Mouse (Mus musculus) MEL (cell line): Measurements from ENCODE around the gene Pik3r1. TPM values are rescaled to one million over a fixed set of nuclear protein-coding genes. Genes with fewer than 3 reads are reported as not detected.

Experiments used
- DNase-seq: peaks from one replicate; pipeline ENCODE4 v3.0.0; 2011; ENCODE audit warnings: low read depth, low spot score
- H3K27ac ChIP-seq: 2 replicates; pipeline ENCODE4 v1.5.1; 2012; ENCODE audit warnings: low read depth, mild to moderate bottlenecking, control low read depth, low read length, moderate library complexity; ENCODE audit not compliant: control insufficient read depth
- H3K27me3 ChIP-seq, 2 experiments: fragments of 150-350 bp in 1 of 2; sonication (generic) in 1 of 2; 2 replicates each; pipeline ENCODE4 v1.6.1; 2012; ENCODE audit warnings: low read length in 2 of 2, mild to moderate bottlenecking in 2 of 2, improper control_type of control experiment in 1 of 2, moderate library complexity in 1 of 2; ENCODE audit not compliant: insufficient read depth in 2 of 2, control insufficient read depth in 1 of 2
- H3K36me3 ChIP-seq, 2 experiments: 2 replicates each; pipeline ENCODE4 v1.6.1; 2012 to 2014; ENCODE audit warnings: low read length in 2 of 2, improper control_type of control experiment in 1 of 2, inconsistent platforms in 1 of 2, mild to moderate bottlenecking in 1 of 2; ENCODE audit not compliant: insufficient read depth in 2 of 2, control insufficient read depth in 1 of 2
- H3K4me1 ChIP-seq, 2 experiments: fragments of 150-350 bp in 1 of 2; sonication (generic) in 1 of 2; 2 replicates each; pipeline ENCODE4 v1.6.1; 2012; ENCODE audit warnings: low read length in 2 of 2, improper control_type of control experiment in 1 of 2, mild to moderate bottlenecking in 1 of 2; ENCODE audit not compliant: insufficient read depth in 2 of 2, control insufficient read depth in 1 of 2
- H3K4me3 ChIP-seq, 2 experiments: fragments of 150-350 bp in 1 of 2; sonication (generic) in 1 of 2; 2 replicates each; pipeline ENCODE4 v1.5.1; 2012; ENCODE audit warnings: low read depth in 2 of 2, low read length in 2 of 2, mild to moderate bottlenecking in 2 of 2, moderate library complexity in 2 of 2, control low read depth in 1 of 2, improper control_type of control experiment in 1 of 2; ENCODE audit not compliant: control insufficient read depth in 1 of 2, insufficient read depth in 1 of 2
- H3K79me2 ChIP-seq: 2 replicates; pipeline ENCODE4 v1.6.1; 2012; ENCODE audit warnings: mild to moderate bottlenecking, low read length, moderate library complexity; ENCODE audit not compliant: control insufficient read depth, poor library complexity, insufficient read depth
- H3K9ac ChIP-seq: 2 replicates; pipeline ENCODE4 v1.6.1; 2012; ENCODE audit warnings: low read depth, mild to moderate bottlenecking, control low read depth, low read length, moderate library complexity; ENCODE audit not compliant: control insufficient read depth, poor library complexity, severe bottlenecking
- H3K9me3 ChIP-seq: fragments of 150-350 bp; sonication (generic); replicated peaks from 2 replicates; pipeline ENCODE4 v1.6.1; 2012; ENCODE audit warnings: mild to moderate bottlenecking, low read length, improper control_type of control experiment, moderate library complexity; ENCODE audit not compliant: insufficient read depth
- CHD1 ChIP-seq: IDR thresholded peaks from 2 replicates; pipeline ENCODE4 v1.6.1; 2012; ENCODE audit warnings: low read depth, mild to moderate bottlenecking, inconsistent platforms, low read length, improper control_type of control experiment
- CTCF ChIP-seq, 3 experiments: IDR thresholded peaks in 2 of 3; conservative IDR thresholded peaks in 1 of 3; 2 replicates each; pipeline ENCODE4 v1.5.1; 2011 to 2012; ENCODE audit warnings: low read length in 3 of 3, low read depth in 2 of 3, mild to moderate bottlenecking in 2 of 3, improper control_type of control experiment in 1 of 3, inconsistent platforms in 1 of 3, mixed read lengths in 1 of 3, moderate library complexity in 1 of 3; ENCODE audit not compliant: control insufficient read depth in 1 of 3, insufficient read depth in 1 of 3, poor library complexity in 1 of 3, severe bottlenecking in 1 of 3
- EP300 ChIP-seq, 2 experiments: IDR thresholded peaks; 2 replicates each; pipeline ENCODE4 v1.6.1; 2011; ENCODE audit warnings: improper control_type of control experiment in 2 of 2, low read length in 2 of 2, low read depth in 1 of 2, mild to moderate bottlenecking in 1 of 2
- GABPA ChIP-seq: IDR thresholded peaks from 2 replicates; pipeline ENCODE4 v1.6.1; 2012; ENCODE audit warnings: low read depth, mild to moderate bottlenecking, inconsistent platforms, low read length, improper control_type of control experiment, moderate library complexity
- GATA1 ChIP-seq: IDR thresholded peaks from 2 replicates; pipeline ENCODE4 v1.6.1; 2011; ENCODE audit warnings: low read depth, low read length, improper control_type of control experiment
- JUND ChIP-seq: IDR thresholded peaks from 2 replicates; pipeline ENCODE4 v1.6.1; 2011; ENCODE audit warnings: low read depth, mild to moderate bottlenecking, improper control_type of control experiment, low read length
- MAFK ChIP-seq: IDR thresholded peaks from 2 replicates; pipeline ENCODE4 v1.6.1; 2011; ENCODE audit warnings: low read depth, mild to moderate bottlenecking, low read length, improper control_type of control experiment, borderline replicate concordance
- MAX ChIP-seq: IDR thresholded peaks from 2 replicates; pipeline ENCODE4 v1.6.1; 2011; ENCODE audit warnings: low read length, improper control_type of control experiment
- MEF2A ChIP-seq: IDR thresholded peaks from 2 replicates; pipeline ENCODE4 v1.6.1; 2014; ENCODE audit warnings: low read depth, mild to moderate bottlenecking, inconsistent platforms, low read length, improper control_type of control experiment; ENCODE audit not compliant: poor library complexity, insufficient replicate concordance, severe bottlenecking; ENCODE audit errors: extremely low read depth
- MYC ChIP-seq: IDR thresholded peaks from 2 replicates; pipeline ENCODE4 v1.6.1; 2011; ENCODE audit warnings: low read depth, mild to moderate bottlenecking, low read length, improper control_type of control experiment, moderate library complexity
- NELFE ChIP-seq: IDR thresholded peaks from 2 replicates; pipeline ENCODE4 v1.6.1; 2011; ENCODE audit warnings: low read depth, low read length, improper control_type of control experiment
- POLR2A ChIP-seq, 2 experiments: IDR thresholded peaks; 2 replicates each; pipeline ENCODE4 v1.6.1; 2011 to 2012; ENCODE audit warnings: low read length in 2 of 2, mild to moderate bottlenecking in 2 of 2, control low read depth in 1 of 2, improper control_type of control experiment in 1 of 2, low read depth in 1 of 2, moderate library complexity in 1 of 2; ENCODE audit not compliant: control insufficient read depth in 1 of 2, insufficient read depth in 1 of 2, poor library complexity in 1 of 2
- SIN3A ChIP-seq: IDR thresholded peaks from 2 replicates; pipeline ENCODE4 v1.6.1; 2012; ENCODE audit warnings: low read length, improper control_type of control experiment, inconsistent platforms
- TAL1 ChIP-seq: IDR thresholded peaks from 2 replicates; pipeline ENCODE4 v1.6.1; 2012; ENCODE audit warnings: mild to moderate bottlenecking, inconsistent platforms, low read length, moderate library complexity, mixed read lengths
- TBP ChIP-seq: IDR thresholded peaks from 2 replicates; pipeline ENCODE4 v1.8.0; 2011; ENCODE audit warnings: low read depth, low read length, improper control_type of control experiment
- TCF12 ChIP-seq: IDR thresholded peaks from 2 replicates; pipeline ENCODE4 v1.6.1; 2014; ENCODE audit warnings: low read depth, mild to moderate bottlenecking, inconsistent platforms, low read length, improper control_type of control experiment, moderate library complexity
- UBTF ChIP-seq: IDR thresholded peaks from 2 replicates; pipeline ENCODE4 v1.6.1; 2012; ENCODE audit warnings: low read depth, mild to moderate bottlenecking, inconsistent platforms, low read length, improper control_type of control experiment, moderate library complexity, borderline replicate concordance; ENCODE audit not compliant: insufficient read depth
- ZC3H11A ChIP-seq: IDR thresholded peaks from 2 replicates; pipeline ENCODE4 v1.6.1; 2012; ENCODE audit warnings: low read depth, mild to moderate bottlenecking, inconsistent platforms, low read length, improper control_type of control experiment
- polyA plus RNA-seq, 2 experiments: library from polyadenylated mRNA; stranded (reverse) in 1 of 2; unstranded in 1 of 2; fragments of >175 nt in 1 of 2; fragments of >200 nt in 1 of 2; gene quantifications; 2 replicates each; pipeline versions ENCODE4 v1.2.1 to v1.2.4; 2012; ENCODE audit warnings: low replicate concordance in 2 of 2, low read depth in 1 of 2; ENCODE audit not compliant: insufficient read length in 2 of 2, insufficient read depth in 1 of 2, missing spikeins in 1 of 2
- total RNA-seq: library from RNA; depleted of rRNA; stranded (reverse); fragments of 300-350 nt; gene quantifications from 2 replicates; pipeline ENCODE4 v1.2.3, GENCODE M21; 2012

Gene Pik3r1
- total and polyA plus RNA-seq, 3 experiments: 23.8 to 116 (median 41.4) TPM

DNA sequence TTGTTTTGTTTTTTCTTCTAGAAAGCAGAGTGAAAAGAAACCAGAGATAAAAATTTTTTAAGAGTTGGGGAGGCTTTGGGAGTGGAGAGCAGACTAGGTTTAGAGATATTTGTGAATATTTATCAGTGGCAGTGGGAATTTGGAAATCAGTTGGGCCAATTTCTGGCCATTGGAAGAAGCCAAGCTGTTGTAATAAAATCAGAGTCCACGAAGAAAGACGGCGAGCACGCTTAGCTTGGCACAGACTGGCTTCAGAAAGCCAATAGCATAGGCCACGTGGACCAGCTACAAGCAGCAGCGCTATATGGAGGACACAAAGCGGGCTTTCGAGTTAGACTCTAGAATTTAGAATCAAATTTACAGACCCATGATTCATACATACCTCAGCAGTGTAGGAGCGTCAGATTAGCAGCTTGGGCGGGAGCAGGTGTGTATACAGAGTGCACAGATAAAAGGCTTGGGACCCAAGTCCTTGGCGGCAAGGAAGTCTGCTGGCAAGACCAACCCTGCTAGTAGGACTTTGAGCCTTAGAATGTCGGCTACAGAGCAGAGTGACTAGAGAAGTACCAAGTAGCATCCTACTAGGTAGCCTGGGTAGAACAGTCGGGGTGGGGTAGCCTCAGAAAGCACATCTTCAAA, 16.8 kb upstream of the Pik3r1 start:
- DNase-seq: no peak
- H3K9me3 ChIP-seq: no peaks in the 10 kb centered on the region
- no peaks in the 10 kb centered on the region for H3K4me1 ChIP-seq
- H3K36me3 ChIP-seq: no peaks in the 10 kb centered on the region
- no peak overlapping the region for H3K9ac ChIP-seq
- no peak overlapping the region for H3K27ac ChIP-seq
- H3K27me3 ChIP-seq: peaks cover 0 to 3% of the 10 kb centered on the region in 2 experiments; a peak in 2 of 4 replicates
- no peak for TF ChIP-seq CHD1
- TF ChIP-seq MAX: no peak
- TF ChIP-seq TCF12: no peak
- TF ChIP-seq GABPA: no peak
- no peak for TF ChIP-seq TAL1
- TF ChIP-seq CTCF (IDR thresholded peaks at IDR 0.05 in 2 of 3, conservative IDR thresholded peaks at IDR 0.05 in 1 of 3; ENCODE audit: control insufficient read depth in 1 of 3, insufficient read depth in 1 of 3, low read depth in 2 of 3, low read length in 3 of 3, poor library complexity in 1 of 3, severe bottlenecking in 1 of 3): no peak
- no peak for TF ChIP-seq JUND
- no peak for TF ChIP-seq NELFE
- no peak for TF ChIP-seq SIN3A
- TF ChIP-seq POLR2A (IDR thresholded peaks at IDR 0.05; ENCODE audit: control insufficient read depth in 1 of 2, insufficient read depth in 1 of 2, low read depth in 1 of 2, low read length in 2 of 2, poor library complexity in 1 of 2): no peak
- TF ChIP-seq MAFK: no peak
- no peak for TF ChIP-seq MEF2A
- no peak overlapping the region for H3K4me3 ChIP-seq
- no peaks in the 10 kb centered on the region for H3K79me2 ChIP-seq

DNA sequence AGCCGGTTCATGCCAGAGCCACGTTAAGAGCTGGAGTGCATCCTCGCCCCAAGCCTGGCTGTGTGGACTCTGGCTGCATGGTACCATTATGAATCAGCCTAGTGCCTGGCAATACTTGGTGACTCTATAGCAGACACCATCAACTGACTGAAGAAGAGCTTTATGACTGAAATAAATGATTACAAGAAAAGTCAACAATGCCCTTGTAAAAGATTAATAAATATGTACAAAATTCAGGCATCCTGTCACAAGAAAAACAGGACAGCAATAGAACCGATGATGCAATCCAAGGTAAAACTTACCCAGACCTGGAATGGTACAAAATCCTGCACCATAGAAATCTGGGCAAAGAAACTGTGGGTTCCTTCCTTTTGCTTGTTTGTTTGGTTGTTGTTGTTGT, 11.0 kb upstream of the Pik3r1 start:
- Histone ChIP-seq H3K9ac (no peak overlapping the region), H3K36me3 (no peaks in the 10 kb centered on the region), H3K4me3 (no peak overlapping the region), H3K9me3 (no peaks in the 10 kb centered on the region), H3K27me3 (no peaks in the 10 kb centered on the region), H3K4me1 (peaks cover 0 to 2% of the 10 kb centered on the region in 2 experiments; a peak in 1 of 4 replicates), H3K79me2 (no peaks in the 10 kb centered on the region), H3K27ac (no peak overlapping the region)
- TF ChIP-seq GATA1: no peak
- no peak for DNase-seq

DNA sequence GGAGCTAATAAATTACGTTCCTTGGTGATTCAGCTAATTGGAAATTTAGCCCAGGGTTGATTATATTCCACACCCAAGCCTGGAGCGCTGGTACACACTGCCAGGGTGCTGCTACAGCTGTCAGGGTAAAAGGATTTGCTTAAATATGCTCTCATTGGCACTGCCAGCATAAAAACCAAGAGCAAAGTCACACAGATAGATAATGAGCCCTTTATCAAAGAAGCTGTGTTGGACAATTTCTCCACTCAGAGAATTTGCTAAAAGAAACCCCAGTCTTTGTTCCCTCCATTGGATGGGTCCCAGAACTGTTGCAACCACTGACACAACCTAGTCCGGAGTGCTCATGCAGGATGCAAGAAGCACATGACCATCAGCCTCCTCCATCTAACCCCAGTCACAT, 9.8 kb upstream of the Pik3r1 start:
- TF ChIP-seq TCF12: no peak
- no peak for TF ChIP-seq EP300 (IDR thresholded peaks at IDR 0.05; ENCODE audit: low read depth in 1 of 2, low read length in 2 of 2)
- TF ChIP-seq NELFE: no peak
- TF ChIP-seq MYC: no peak
- no peak for TF ChIP-seq TBP
- TF ChIP-seq ZC3H11A: no peak
- TF ChIP-seq UBTF: no peak
- TF ChIP-seq JUND: no peak
- no peak for TF ChIP-seq CTCF (IDR thresholded peaks at IDR 0.05 in 2 of 3, conservative IDR thresholded peaks at IDR 0.05 in 1 of 3; ENCODE audit: control insufficient read depth in 1 of 3, insufficient read depth in 1 of 3, low read depth in 2 of 3, low read length in 3 of 3, poor library complexity in 1 of 3, severe bottlenecking in 1 of 3)
- Histone ChIP-seq H3K9me3 (no peaks in the 10 kb centered on the region), H3K79me2 (no peaks in the 10 kb centered on the region), H3K9ac (no peak overlapping the region), H3K4me3 (no peak overlapping the region), H3K4me1 (peaks cover 0 to 2% of the 10 kb centered on the region in 2 experiments; a peak in 1 of 4 replicates), H3K36me3 (no peaks in the 10 kb centered on the region), H3K27me3 (no peaks in the 10 kb centered on the region), H3K27ac (no peak overlapping the region)
- DNase-seq: no peak
